Comparison of ENCODE assay signal across 13 mouse cellular contexts in genomic region chr11:87665658-87666057, GRCm38 (mm10). TPM values are rescaled to one million over a fixed set of nuclear protein-coding genes. Genes with fewer than 3 reads are reported as not detected.
A peak's percentile ranks its signal among the peaks of the same experiment; 100 is the strongest.
DNase-seq lines count a peak whose midpoint lies in the region; ATAC-seq and TF ChIP-seq lines count a peak whose summit lies in the region.
"Had no signal": no experiment of that assay in that cellular context is flagged by ENCODE, and none has a peak within 500 bp of the region (broad histone marks: within the 10 kb centered on the region; RNA-seq: fewer than 3 reads in every experiment).

No protein-coding gene starts in this region.

- no peak for TF ChIP-seq CTCF in hindbrain, postnatal 0 days (IDR thresholded peaks at IDR 0.05; ENCODE audit: low read depth)
- no peak for TF ChIP-seq CTCF in stomach, postnatal 0 days (IDR thresholded peaks at IDR 0.05; ENCODE audit: low read depth)

- DNase-seq in hindbrain, postnatal 0 days (ENCODE audit: low spot score) = no peak
- no peak for DNase-seq in hindbrain, embryonic 14.5 days (ENCODE audit: low spot score)
- no peak for DNase-seq in lung, adult 18-20 months
- DNase-seq in stomach, postnatal 0 days (ENCODE audit: low spot score) = no peak
- DNase-seq in layer of hippocampus, postnatal 10 days (ENCODE audit: low spot score in 2 of 2) = no peak
- no peak for DNase-seq in ovary, postnatal 36 days (ENCODE audit: low spot score)
- DNase-seq: cerebellum, postnatal 25 days; heart, adult 18-20 months; midbrain, embryonic 14.5 days had no signal

- H3K9ac ChIP-seq in hindbrain, postnatal 0 days (replicated peaks; ENCODE audit: low read length) = no peak overlapping the region
- no peak overlapping the region for H3K9ac ChIP-seq in hindbrain, embryonic 14.5 days
- peak overlapping the region; percentile 75; the same call in 1 of the 2 replicates for H3K9ac ChIP-seq in lung, embryonic 16.5 days (ENCODE audit: low read length)
- peak overlapping the region; percentile 31; the same call in 1 of the 2 replicates for H3K9ac ChIP-seq in liver, embryonic 12.5 days
- H3K9ac ChIP-seq in stomach, postnatal 0 days (ENCODE audit: low read length) = 0 out of 2 replicates have a peak overlapping the region, but pooled peaks have one; percentile 54
- H3K9ac ChIP-seq: forebrain, embryonic 13.5 days had no signal

- no peak overlapping the region for H3K4me3 ChIP-seq in hindbrain, postnatal 0 days (ENCODE audit: low read length)
- no peak overlapping the region for H3K4me3 ChIP-seq in hindbrain, embryonic 14.5 days (replicated peaks; ENCODE audit: low read length)
- peak overlapping the region; percentile 48 for H3K4me3 ChIP-seq in lung, embryonic 16.5 days (ENCODE audit: low read length)
- peak overlapping the region; percentile 32; the same call in 1 of the 2 replicates for H3K4me3 ChIP-seq in liver, embryonic 12.5 days
- peak overlapping the region; percentile 37 for H3K4me3 ChIP-seq in stomach, postnatal 0 days (ENCODE audit: low read depth, low read length)
- H3K4me3 ChIP-seq: forebrain, embryonic 13.5 days had no signal

- no peaks in the 10 kb centered on the region for H3K27me3 ChIP-seq in hindbrain, postnatal 0 days (ENCODE audit: insufficient read depth, low read length)
- H3K27me3 ChIP-seq in hindbrain, embryonic 14.5 days (ENCODE audit: control insufficient read depth, insufficient read depth, low read length) = peaks cover 24% of the 10 kb centered on the region
- no peaks in the 10 kb centered on the region for H3K27me3 ChIP-seq in lung, embryonic 16.5 days (ENCODE audit: control insufficient read depth, insufficient read depth, low read depth, low read length)
- H3K27me3 ChIP-seq in liver, embryonic 12.5 days (replicated peaks) = no peaks in the 10 kb centered on the region; the same call in 1 of the 2 replicates
- H3K27me3 ChIP-seq in stomach, postnatal 0 days (ENCODE audit: control insufficient read depth, insufficient read depth, low read length) = no peaks in the 10 kb centered on the region

- H3K9me3 ChIP-seq in hindbrain, postnatal 0 days (ENCODE audit: low read length) = no peaks in the 10 kb centered on the region
- no peaks in the 10 kb centered on the region for H3K9me3 ChIP-seq in hindbrain, embryonic 14.5 days (ENCODE audit: control insufficient read depth, low read length)
- H3K9me3 ChIP-seq in lung, embryonic 16.5 days (ENCODE audit: control insufficient read depth, low read length) = no peaks in the 10 kb centered on the region
- no peaks in the 10 kb centered on the region for H3K9me3 ChIP-seq in liver, embryonic 12.5 days (replicated peaks)
- H3K9me3 ChIP-seq in stomach, postnatal 0 days (ENCODE audit: control insufficient read depth, low read length) = no peaks in the 10 kb centered on the region
- H3K9me3 ChIP-seq: forebrain, embryonic 13.5 days had no signal

- no peak for ATAC-seq in hindbrain, postnatal 0 days
- ATAC-seq in hindbrain, embryonic 14.5 days (ENCODE audit: low FRiP score) = no peak
- no peak for ATAC-seq in lung, embryonic 16.5 days (ENCODE audit: low read depth)
- no peak for ATAC-seq in liver, embryonic 12.5 days
- ATAC-seq in stomach, postnatal 0 days (ENCODE audit: low FRiP score, low TSS enrichment) = no peak
- ATAC-seq: forebrain, embryonic 13.5 days had no signal

- 86% methylated on average over 2 of the region's 2 CpGs for WGBS in hindbrain, postnatal 0 days
- WGBS in hindbrain, embryonic 14.5 days = 87% methylated on average over 2 of the region's 2 CpGs
- 45% methylated on average over 2 of the region's 2 CpGs for WGBS in lung, embryonic 16.5 days
- 70% methylated on average over 2 of the region's 2 CpGs for WGBS in liver, embryonic 12.5 days (ENCODE audit: insufficient replicate concordance)
- 62% methylated on average over 2 of the region's 2 CpGs for WGBS in stomach, postnatal 0 days

- H3K27ac ChIP-seq in hindbrain, postnatal 0 days = no peak overlapping the region
- H3K27ac ChIP-seq in hindbrain, embryonic 14.5 days = no peak overlapping the region
- H3K27ac ChIP-seq in lung, embryonic 16.5 days (ENCODE audit: low read length) = no peak overlapping the region
- H3K27ac ChIP-seq in liver, embryonic 12.5 days = no peak overlapping the region
- no peak overlapping the region for H3K27ac ChIP-seq in stomach, postnatal 0 days (replicated peaks)
- H3K27ac ChIP-seq: forebrain, embryonic 13.5 days had no signal

- TF ChIP-seq EP300 in stomach, postnatal 0 days (optimal IDR thresholded peaks at IDR 0.05) = no peak

- H3K4me1 ChIP-seq in hindbrain, postnatal 0 days (ENCODE audit: insufficient read depth, low read length) = no peaks in the 10 kb centered on the region
- no peaks in the 10 kb centered on the region for H3K4me1 ChIP-seq in hindbrain, embryonic 14.5 days (replicated peaks; ENCODE audit: control insufficient read depth, insufficient read depth, low read length)
- no peaks in the 10 kb centered on the region for H3K4me1 ChIP-seq in lung, embryonic 16.5 days (replicated peaks; ENCODE audit: control insufficient read depth, insufficient read depth, low read length)
- H3K4me1 ChIP-seq in liver, embryonic 12.5 days = peaks cover 17% of the 10 kb centered on the region
- H3K4me1 ChIP-seq in stomach, postnatal 0 days (replicated peaks; ENCODE audit: control insufficient read depth, insufficient read depth) = no peaks in the 10 kb centered on the region

- H3K4me2 ChIP-seq in hindbrain, postnatal 0 days (ENCODE audit: low read depth, low read length) = 0 out of 2 replicates have a peak overlapping the region, but pooled peaks have one; percentile 21
- H3K4me2 ChIP-seq in hindbrain, embryonic 14.5 days (replicated peaks) = no peak overlapping the region
- peak overlapping the region; percentile 49 for H3K4me2 ChIP-seq in lung, embryonic 16.5 days (ENCODE audit: low read depth, low read length)
- H3K4me2 ChIP-seq in liver, embryonic 12.5 days = peak overlapping the region; percentile 49
- peak overlapping the region; percentile 55 for H3K4me2 ChIP-seq in stomach, postnatal 0 days (replicated peaks; ENCODE audit: low read depth)
- H3K4me2 ChIP-seq: forebrain, embryonic 13.5 days had no signal

- no peaks in the 10 kb centered on the region for H3K36me3 ChIP-seq in hindbrain, postnatal 0 days (ENCODE audit: insufficient read depth, low read length)
- H3K36me3 ChIP-seq in hindbrain, embryonic 14.5 days (replicated peaks; ENCODE audit: control insufficient read depth, insufficient read depth) = no peaks in the 10 kb centered on the region
- H3K36me3 ChIP-seq in lung, embryonic 16.5 days (ENCODE audit: control insufficient read depth, insufficient read depth, low read length) = no peaks in the 10 kb centered on the region
- H3K36me3 ChIP-seq in liver, embryonic 12.5 days = no peaks in the 10 kb centered on the region
- H3K36me3 ChIP-seq in stomach, postnatal 0 days (ENCODE audit: control insufficient read depth, insufficient read depth, low read length) = no peaks in the 10 kb centered on the region

RNA-seq across cellular contexts. Expression of gene Rnf43, which starts 3.1 kb away (rescaled TPM):
- 0.90 and 10.7 TPM in 2 replicates for total RNA-seq in hindbrain, postnatal 0 days (2014; rRNA removed)
- polyA plus RNA-seq in hindbrain, postnatal 0 days (2015; fragmentation: Nextera tagmentation; extraction: Ambion mirVana) = 0.85 and 1.8 TPM in 2 replicates
- polyA plus RNA-seq in hindbrain, embryonic 14.5 days (2014; fragmentation: Nextera tagmentation; extraction: Ambion mirVana) = 0.83 and 0.84 TPM in 2 replicates
- 15.8 and 16.5 TPM in 2 replicates for polyA plus RNA-seq in lung, embryonic 16.5 days (2015; fragmentation: Nextera tagmentation; extraction: Ambion mirVana)
- 5.3 and 6.9 TPM in 2 replicates for polyA plus RNA-seq in liver, embryonic 12.5 days (2016; fragmentation: Nextera tagmentation; extraction: Ambion mirVana)
- polyA plus RNA-seq in stomach, postnatal 0 days (2015; fragmentation: Nextera tagmentation; extraction: Ambion mirVana) = 6.6 and 7.4 TPM in 2 replicates
- total RNA-seq in layer of hippocampus, postnatal 10 days (2021) = 1 to 10 TPM; 3.8 to 4.0 TPM

RNA-seq across cellular contexts. Expression of gene Hsf5, which starts 48.7 kb away (rescaled TPM):
- 0.10 and 0.29 TPM in 2 replicates for total RNA-seq in hindbrain, postnatal 0 days (2014; rRNA removed)
- polyA plus RNA-seq in hindbrain, postnatal 0 days (2015; fragmentation: Nextera tagmentation; extraction: Ambion mirVana) = 0.20 and 0.33 TPM in 2 replicates
- 0.31 and 0.33 TPM in 2 replicates for polyA plus RNA-seq in hindbrain, embryonic 14.5 days (2014; fragmentation: Nextera tagmentation; extraction: Ambion mirVana)
- polyA plus RNA-seq in lung, embryonic 16.5 days (2015; fragmentation: Nextera tagmentation; extraction: Ambion mirVana) = 0.25 and 0.26 TPM in 2 replicates
- polyA plus RNA-seq in liver, embryonic 12.5 days (2016; fragmentation: Nextera tagmentation; extraction: Ambion mirVana) = 0.02 and 0.05 TPM in 2 replicates
- 0.12 TPM in 1 of 2 replicates, not detected in the other for polyA plus RNA-seq in stomach, postnatal 0 days (2015; fragmentation: Nextera tagmentation; extraction: Ambion mirVana)
- under 1 TPM; 0.51 to 0.87 TPM for total RNA-seq in layer of hippocampus, postnatal 10 days (2021)
- total RNA-seq: heart, adult 18-20 months; heart, postnatal 25 days had no signal

Comparison
In these comparisons a context has a peak if more than half of its experiments do, and no peak if none do; other contexts are left out.
1. H3K4me3 ChIP-seq: peak in lung, embryonic 16.5 days (single experiment), liver, embryonic 12.5 days (single experiment) and stomach, postnatal 0 days (single experiment); none in hindbrain, postnatal 0 days (single experiment) and hindbrain, embryonic 14.5 days (single experiment).
2. H3K9ac ChIP-seq: peak in lung, embryonic 16.5 days (single experiment), liver, embryonic 12.5 days (single experiment) and stomach, postnatal 0 days (single experiment); none in hindbrain, postnatal 0 days (single experiment) and hindbrain, embryonic 14.5 days (single experiment).